Mouse (Mus musculus): ENCODE measurements around the gene Ephb1.

GRCm38 (mm10) chr9:102241546-102241945, 112.9 kb downstream of the Ephb1 start:
- TF ChIP-seq POLR2A (IDR thresholded peaks at IDR 0.05; ENCODE audit: borderline replicate concordance, insufficient read depth, low read length) (no peak), CTCF (IDR thresholded peaks at IDR 0.05; ENCODE audit: borderline replicate concordance, insufficient read depth, low read depth, low read length) (no peak)

Data from cerebellum, adult 2 months (tissue).